Mouse (Mus musculus) embryonic facial prominence, embryonic 14.5 days (tissue): ENCODE data around the gene Frmd4a. TPM values are rescaled to one million over a fixed set of nuclear protein-coding genes. Genes with fewer than 3 reads are reported as not detected.
"Not testable (repeated sequence)": the region's sequence is repeated elsewhere in the genome, so short reads cannot be mapped to it uniquely, and the experiment has no call there.

Source experiments
- ATAC-seq: fragments of 200-750 bp; cut with Nextera tagmentation; 2 replicates; pipeline ENCODE4 v1.8.0; 2017; ENCODE audit warnings: low read depth, moderate number of reproducible peaks, moderate TSS enrichment
- DNase-seq: peaks from one replicate; pipeline ENCODE4 v3.0.0-alpha.2; 2015; ENCODE audit warnings: low spot score
- H3K27ac ChIP-seq: fragments of 300-500 bp; sonication (generic); replicated peaks from 2 replicates; pipeline ENCODE4 v1.5.1; 2014; ENCODE audit warnings: low read depth, mild to moderate bottlenecking, low read length, moderate library complexity
- H3K27me3 ChIP-seq: fragments of 300-500 bp; sonication (generic); replicated peaks from 2 replicates; pipeline ENCODE4 v1.6.1; 2014; ENCODE audit warnings: low read length; ENCODE audit not compliant: control insufficient read depth, insufficient read depth
- H3K36me3 ChIP-seq: fragments of 300-500 bp; sonication (generic); 2 replicates; pipeline ENCODE4 v1.6.1; 2014; ENCODE audit warnings: low read length, mixed read lengths; ENCODE audit not compliant: control insufficient read depth, insufficient read depth
- H3K4me1 ChIP-seq: fragments of 300-500 bp; sonication (generic); 2 replicates; pipeline ENCODE4 v1.6.1; 2014; ENCODE audit warnings: antibody characterized with exemption, low read length; ENCODE audit not compliant: control insufficient read depth, insufficient read depth
- H3K4me2 ChIP-seq: fragments of 300-500 bp; sonication (generic); 2 replicates; pipeline ENCODE4 v1.6.1; 2014; ENCODE audit warnings: low read depth, mild to moderate bottlenecking, low read length, moderate library complexity, mixed read lengths
- H3K4me3 ChIP-seq: fragments of 300-500 bp; sonication (generic); 2 replicates; pipeline ENCODE4 v1.5.1; 2014; ENCODE audit warnings: low read depth, mild to moderate bottlenecking, low read length
- H3K9ac ChIP-seq: fragments of 300-500 bp; sonication (generic); 2 replicates; pipeline ENCODE4 v1.6.1; 2014; ENCODE audit warnings: low read depth, mild to moderate bottlenecking, low read length, moderate library complexity, mixed read lengths
- H3K9me3 ChIP-seq: fragments of 300-500 bp; sonication (generic); 2 replicates; pipeline ENCODE4 v1.6.1; 2016; ENCODE audit warnings: low read length; ENCODE audit not compliant: control insufficient read depth
- WGBS: fragments of 180-500 bp; shearing (Covaris S2); extraction: QIAGEN DNeasy Blood & Tissue Kit; methylation state at CpG from one replicate; pipeline ENCODE4 v1.1.7; 2014; 5-methylcytosine and 5-hydroxymethylcytosine counted together
- polyA plus RNA-seq: library from polyadenylated mRNA; unstranded; fragments of >200 nt; fragmentation: Nextera tagmentation; extraction: Ambion mirVana; gene quantifications from 2 replicates; pipeline ENCODE4 v1.2.1, GENCODE M21; 2014

The Frmd4a gene
- polyA plus RNA-seq, 1 experiment from 2014 or later, result 27.2 TPM

GRCm38 (mm10) chr2:4257604-4258003 is 240.1 kb downstream of the Frmd4a start:
- ATAC-seq, result no peak

GRCm38 (mm10) chr2:4258803-4259202 is 241.3 kb downstream of the Frmd4a start:
- DNase-seq, H3K4me2 ChIP-seq, H3K9me3 ChIP-seq, H3K27me3 ChIP-seq, H3K36me3 ChIP-seq, ATAC-seq, H3K27ac ChIP-seq, H3K9ac ChIP-seq, H3K4me1 ChIP-seq, H3K4me3 ChIP-seq: not testable (repeated sequence)
- 87% methylated on average over 12 of the region's 12 CpGs for WGBS

More at GRCm38 (mm10) chr2:4257604-4258003, 240.1 kb downstream of the Frmd4a start:
- Histone ChIP-seq H3K27ac (no peak overlapping the region), H3K27me3 (no peaks in the 10 kb centered on the region), H3K36me3 (no peaks in the 10 kb centered on the region), H3K4me3 (no peak overlapping the region), H3K4me1 (peaks cover 12% of the 10 kb centered on the region), H3K9ac (no peak overlapping the region), H3K9me3 (no peaks in the 10 kb centered on the region), H3K4me2 (no peak overlapping the region)
- no peak for DNase-seq
- 81% methylated on average over 1 of the region's 1 CpGs for WGBS

- Histone ChIP-seq H3K36me3 (no peaks in the 10 kb centered on the region), H3K27me3 (no peaks in the 10 kb centered on the region), H3K4me2 (no peak overlapping the region), H3K27ac (no peak overlapping the region), H3K9me3 (no peaks in the 10 kb centered on the region), H3K9ac (no peak overlapping the region), H3K4me1 (no peaks in the 10 kb centered on the region), H3K4me3 (no peak overlapping the region)
- 54% methylated on average over 10 of the region's 10 CpGs for WGBS
- peak; percentile 64 for DNase-seq
- no peak; the same call in 1 of the 2 replicates for ATAC-seq
Measured at GRCm38 (mm10) chr2:4260324-4261058, 243.0 kb downstream of the Frmd4a start.

GRCm38 (mm10) chr2:4262667-4263066 is 245.2 kb downstream of the Frmd4a start:
- no peak overlapping the region for H3K9ac ChIP-seq
- H3K4me2 ChIP-seq, result no peak overlapping the region
- H3K9me3 ChIP-seq, result no peaks in the 10 kb centered on the region
- no peaks in the 10 kb centered on the region for H3K36me3 ChIP-seq
- 87% methylated on average over 3 of the region's 3 CpGs for WGBS
- DNase-seq (no peak), ATAC-seq (no peak)
- no peak overlapping the region for H3K27ac ChIP-seq
- no peaks in the 10 kb centered on the region for H3K27me3 ChIP-seq
- no peaks in the 10 kb centered on the region for H3K4me1 ChIP-seq
- no peak overlapping the region for H3K4me3 ChIP-seq

GRCm38 (mm10) chr2:4267377-4267776 is 249.9 kb downstream of the Frmd4a start:
- no peaks in the 10 kb centered on the region for H3K9me3 ChIP-seq
- no peak for ATAC-seq

GRCm38 (mm10) chr2:4282777-4283176 is 265.3 kb downstream of the Frmd4a start:
- ATAC-seq (peak; percentile 62; the same call in 1 of the 2 replicates), DNase-seq (peak; percentile 74)
- Histone ChIP-seq H3K9me3 (no peaks in the 10 kb centered on the region), H3K27me3 (no peaks in the 10 kb centered on the region), H3K4me1 (peaks cover 28% of the 10 kb centered on the region), H3K36me3 (no peaks in the 10 kb centered on the region), H3K4me2 (no peak overlapping the region), H3K9ac (no peak overlapping the region), H3K27ac (no peak overlapping the region), H3K4me3 (no peak overlapping the region)
- WGBS, result 19% methylated on average over 5 of the region's 5 CpGs

More at GRCm38 (mm10) chr2:4267377-4267776, 249.9 kb downstream of the Frmd4a start:
- H3K36me3 ChIP-seq, result no peaks in the 10 kb centered on the region
- no peaks in the 10 kb centered on the region for H3K4me1 ChIP-seq
- H3K4me2 ChIP-seq, result no peak overlapping the region
- WGBS, result 80% methylated on average over 7 of the region's 7 CpGs
- H3K4me3 ChIP-seq, result no peak overlapping the region
- DNase-seq, result no peak
- H3K27ac ChIP-seq, result no peak overlapping the region
- no peaks in the 10 kb centered on the region for H3K27me3 ChIP-seq
- no peak overlapping the region for H3K9ac ChIP-seq

- 0 out of 2 replicates have a peak overlapping the region, but pooled peaks have one; percentile 36 for H3K27ac ChIP-seq
- ATAC-seq (no peak), DNase-seq (peak; percentile 49)
- no peaks in the 10 kb centered on the region for H3K27me3 ChIP-seq
- H3K4me2 ChIP-seq, result peak overlapping the region; percentile 30; the same call in 1 of the 2 replicates
- WGBS, result 19% methylated on average over 4 of the region's 4 CpGs
- H3K9ac ChIP-seq, result no peak overlapping the region
- H3K9me3 ChIP-seq, result no peaks in the 10 kb centered on the region; the same call in 1 of the 2 replicates
- peaks cover 28% of the 10 kb centered on the region for H3K4me1 ChIP-seq
- H3K4me3 ChIP-seq, result no peak overlapping the region
- H3K36me3 ChIP-seq, result no peaks in the 10 kb centered on the region
Measured at GRCm38 (mm10) chr2:4285693-4286291, 268.3 kb downstream of the Frmd4a start.

- DNase-seq (peak; percentile 88), ATAC-seq (peak; percentile 76; the same call in 1 of the 2 replicates)
- H3K4me2 ChIP-seq, result peak overlapping the region; percentile 30
- no peak overlapping the region; the same call in 1 of the 2 replicates for H3K27ac ChIP-seq
- H3K9me3 ChIP-seq, result no peaks in the 10 kb centered on the region; the same call in 1 of the 2 replicates
- no peak overlapping the region for H3K9ac ChIP-seq
- H3K4me1 ChIP-seq, result peaks cover 28% of the 10 kb centered on the region
- no peak overlapping the region for H3K4me3 ChIP-seq
- WGBS, result 27% methylated on average over 8 of the region's 8 CpGs
- no peaks in the 10 kb centered on the region for H3K27me3 ChIP-seq
- H3K36me3 ChIP-seq, result no peaks in the 10 kb centered on the region
Measured at GRCm38 (mm10) chr2:4286390-4286901, 268.9 kb downstream of the Frmd4a start.
